In genomic region chr5:134688718-134689284, GRCm38 (mm10) we compare ENCODE assay signal across 8 mouse cellular contexts. TPM values are rescaled to one million over a fixed set of nuclear protein-coding genes. Genes with fewer than 3 reads are reported as not detected.
DNase-seq lines count a peak whose midpoint lies in the region; ATAC-seq and TF ChIP-seq lines count a peak whose summit lies in the region.

No protein-coding gene starts in this region.

- peak; percentile 20 for TF ChIP-seq RAD21 in CH12.LX (IDR thresholded peaks at IDR 0.05; ENCODE audit: low read depth, low read length)

- dilution Hi-C loops in CH12.LX (cut with MboI; ENCODE audit: extremely low pct_ligation_motif_present, extremely low pct_unique_long_range_greater_than_20kb, low sequenced_read_pairs): no loop called here

- H3K4me3 ChIP-seq in CH12.LX (replicated peaks in 1 of 3; ENCODE audit: low read depth in 2 of 3, low read length in 2 of 3, poor library complexity in 1 of 3): peak overlapping the region; percentile 27 to 48 (median 44)
- peak overlapping the region; percentile 85 for H3K4me3 ChIP-seq in forebrain, embryonic 11.5 days (ENCODE audit: low read depth, low read length)
- H3K4me3 ChIP-seq in heart, embryonic 16.5 days (ENCODE audit: low read length): peak overlapping the region; percentile 78
- peak overlapping the region; percentile 69 for H3K4me3 ChIP-seq in liver, embryonic 15.5 days (replicated peaks)
- H3K4me3 ChIP-seq in neural tube, embryonic 12.5 days: peak overlapping the region; percentile 90

- H3K27ac ChIP-seq in CH12.LX (ENCODE audit: insufficient read depth, low read depth): no peak overlapping the region
- H3K27ac ChIP-seq in forebrain, embryonic 11.5 days (ENCODE audit: low read depth, low read length): peak overlapping the region; percentile 26
- peak overlapping the region; percentile 43 for H3K27ac ChIP-seq in heart, embryonic 16.5 days (ENCODE audit: low read length)
- peak overlapping the region; percentile 81 for H3K27ac ChIP-seq in liver, embryonic 15.5 days (replicated peaks)
- peak overlapping the region; percentile 65 for H3K27ac ChIP-seq in neural tube, embryonic 12.5 days

- H3K4me2 ChIP-seq in CH12.LX (ENCODE audit: insufficient read depth, low read depth, poor library complexity, severe bottlenecking): peak overlapping the region; percentile 86
- peak overlapping the region; percentile 53 for H3K4me2 ChIP-seq in forebrain, embryonic 11.5 days (ENCODE audit: low read depth, low read length, severe bottlenecking)
- peak overlapping the region; percentile 74 for H3K4me2 ChIP-seq in heart, embryonic 16.5 days (ENCODE audit: low read depth, low read length)
- H3K4me2 ChIP-seq in liver, embryonic 15.5 days: peak overlapping the region; percentile 100
- H3K4me2 ChIP-seq in neural tube, embryonic 12.5 days (replicated peaks): peak overlapping the region; percentile 83

- DNase-seq in CH12.LX (ENCODE audit: extremely low read depth): peak; percentile 99
- peak; percentile 98 for DNase-seq in c-Kit-positive CD71-positive TER-119-negative erythroid progenitor cells, embryonic 14.5 days (ENCODE audit: low read depth)
- peak; percentile 100 for DNase-seq in forebrain, embryonic 11.5 days (ENCODE audit: low spot score)
- peak; percentile 99 for DNase-seq in kidney, postnatal 36 days
- peak; percentile 98 for DNase-seq in telencephalon, adult 2 months (ENCODE audit: low read depth, low spot score)

- no peaks in the 10 kb centered on the region for H3K9me3 ChIP-seq in CH12.LX (replicated peaks; ENCODE audit: low read length)
- H3K9me3 ChIP-seq in forebrain, embryonic 11.5 days (ENCODE audit: control insufficient read depth, low read length): no peaks in the 10 kb centered on the region
- H3K9me3 ChIP-seq in heart, embryonic 16.5 days (replicated peaks; ENCODE audit: control insufficient read depth, low read length): no peaks in the 10 kb centered on the region
- H3K9me3 ChIP-seq in liver, embryonic 15.5 days (replicated peaks): no peaks in the 10 kb centered on the region
- H3K9me3 ChIP-seq in neural tube, embryonic 12.5 days: no peaks in the 10 kb centered on the region

- H3K27me3 ChIP-seq in CH12.LX (replicated peaks): no peaks in the 10 kb centered on the region
- no peaks in the 10 kb centered on the region for H3K27me3 ChIP-seq in forebrain, embryonic 11.5 days (ENCODE audit: control insufficient read depth, insufficient read depth, low read length)
- no peaks in the 10 kb centered on the region for H3K27me3 ChIP-seq in heart, embryonic 16.5 days (ENCODE audit: control insufficient read depth, insufficient read depth, low read length)
- peaks cover 25% of the 10 kb centered on the region for H3K27me3 ChIP-seq in liver, embryonic 15.5 days
- H3K27me3 ChIP-seq in neural tube, embryonic 12.5 days (replicated peaks): no peaks in the 10 kb centered on the region

- ATAC-seq in forebrain, embryonic 11.5 days (replicated peaks; ENCODE audit: low FRiP score): peak; percentile 94
- ATAC-seq in heart, embryonic 16.5 days (replicated peaks; ENCODE audit: extremely low read depth, insufficient read depth, low FRiP score): peak; percentile 95
- ATAC-seq in liver, embryonic 15.5 days (ENCODE audit: insufficient read depth): peak; percentile 95
- peak; percentile 97 for ATAC-seq in neural tube, embryonic 12.5 days (ENCODE audit: low FRiP score, low read depth)

- peaks cover 0 to 26% of the 10 kb centered on the region in 2 experiments for H3K36me3 ChIP-seq in CH12.LX (replicated peaks in 1 of 2; ENCODE audit: control insufficient read depth in 1 of 2, insufficient read depth in 1 of 2, low read length in 1 of 2)
- H3K36me3 ChIP-seq in forebrain, embryonic 11.5 days (ENCODE audit: control insufficient read depth, insufficient read depth, low read length): no peaks in the 10 kb centered on the region
- peaks cover 3% of the 10 kb centered on the region; the same call in 1 of the 2 replicates for H3K36me3 ChIP-seq in heart, embryonic 16.5 days (ENCODE audit: control insufficient read depth, insufficient read depth)
- H3K36me3 ChIP-seq in liver, embryonic 15.5 days (replicated peaks): no peaks in the 10 kb centered on the region
- peaks cover 24% of the 10 kb centered on the region for H3K36me3 ChIP-seq in neural tube, embryonic 12.5 days

- in situ Hi-C loops in CH12.LX (cut with MboI; ENCODE audit: low pct_ligation_motif_present, low pct_unique_long_range_greater_than_20kb, low sequenced_read_pairs): loop anchor here (5.0 kb wide), 1 partner anchor 42 kb away; no protein-coding TSS in a partner anchor

- H3K79me2 ChIP-seq in CH12.LX (replicated peaks; ENCODE audit: control insufficient read depth, extremely low read depth, insufficient read depth, poor library complexity, severe bottlenecking): no peaks in the 10 kb centered on the region

- peak overlapping the region; percentile 20; the same call in 1 of the 2 replicates for H3K9ac ChIP-seq in CH12.LX (ENCODE audit: insufficient read depth, low read depth)
- H3K9ac ChIP-seq in forebrain, embryonic 11.5 days (ENCODE audit: low read length): peak overlapping the region; percentile 44; the same call in 1 of the 2 replicates
- H3K9ac ChIP-seq in heart, embryonic 16.5 days (ENCODE audit: low read length): peak overlapping the region; percentile 23
- peak overlapping the region; percentile 7; the same call in 1 of the 2 replicates for H3K9ac ChIP-seq in liver, embryonic 15.5 days
- peak overlapping the region; percentile 89 for H3K9ac ChIP-seq in neural tube, embryonic 12.5 days

- TF ChIP-seq POLR2A in CH12.LX (IDR thresholded peaks at IDR 0.05; ENCODE audit: low read depth, low read length): peak; percentile 24

- peaks cover 3 to 20% of the 10 kb centered on the region in 2 experiments; a peak in 2 of 4 replicates for H3K4me1 ChIP-seq in CH12.LX (ENCODE audit: control insufficient read depth in 1 of 2, insufficient read depth in 2 of 2)
- H3K4me1 ChIP-seq in forebrain, embryonic 11.5 days (replicated peaks; ENCODE audit: control insufficient read depth, insufficient read depth, low read length): peaks cover 2% of the 10 kb centered on the region; the same call in 1 of the 2 replicates
- peaks cover 11% of the 10 kb centered on the region for H3K4me1 ChIP-seq in heart, embryonic 16.5 days (ENCODE audit: control insufficient read depth, insufficient read depth, low read length)
- peaks cover 18% of the 10 kb centered on the region for H3K4me1 ChIP-seq in liver, embryonic 15.5 days (replicated peaks)
- peaks cover 25% of the 10 kb centered on the region for H3K4me1 ChIP-seq in neural tube, embryonic 12.5 days

- under 1% methylated on average over 38 of the region's 38 CpGs for WGBS in forebrain, embryonic 11.5 days
- under 1% methylated on average over 38 of the region's 38 CpGs for WGBS in heart, embryonic 16.5 days
- under 1% methylated on average over 38 of the region's 38 CpGs for WGBS in liver, embryonic 15.5 days (ENCODE audit: insufficient replicate concordance)
- WGBS in neural tube, embryonic 12.5 days: under 1% methylated on average over 37 of the region's 38 CpGs

- peak in 1 of 2 experiments; percentile 59; a peak in 2 of 4 replicates for TF ChIP-seq CTCF in CH12.LX (conservative IDR thresholded peaks at IDR 0.05 in 1 of 2, IDR thresholded peaks at IDR 0.05 in 1 of 2; ENCODE audit: low read depth in 2 of 2, low read length in 2 of 2)

- TF ChIP-seq EP300 in CH12.LX (IDR thresholded peaks at IDR 0.05; ENCODE audit: low read length): no peak

TF ChIP-seq in CH12.LX, 34 proteins besides CTCF, POLR2A, EP300 and RAD21 (continues in another document):
- TF ChIP-seq CHD2 (IDR thresholded peaks at IDR 0.05; ENCODE audit: low read length): no peak
- TF ChIP-seq SIN3A (IDR thresholded peaks at IDR 0.05; ENCODE audit: low read length): no peak; the same call in 1 of the 2 replicates
- TF ChIP-seq TCF12 (IDR thresholded peaks at IDR 0.05; ENCODE audit: low read depth, low read length): no peak
- peak; percentile 82 for TF ChIP-seq NRF1 (IDR thresholded peaks at IDR 0.05; ENCODE audit: low read depth, low read length)
- TF ChIP-seq BHLHE40 (IDR thresholded peaks at IDR 0.05; ENCODE audit: low read depth, low read length): 0 out of 2 replicates have a peak, but pooled peaks have one; percentile 9
- no peak for TF ChIP-seq MAFK (IDR thresholded peaks at IDR 0.05; ENCODE audit: insufficient replicate concordance, low read length)
- TF ChIP-seq ZMIZ1 (IDR thresholded peaks at IDR 0.05; ENCODE audit: low read depth, low read length): no peak
- no peak for TF ChIP-seq MAZ (IDR thresholded peaks at IDR 0.05; ENCODE audit: low read depth, low read length)
- no peak for TF ChIP-seq PAX5 (IDR thresholded peaks at IDR 0.05; ENCODE audit: low read length)
- TF ChIP-seq E2F4 (IDR thresholded peaks at IDR 0.05; ENCODE audit: insufficient replicate concordance, low read depth, low read length): no peak

RNA-seq across cellular contexts. Expression of gene Limk1, which starts 0.4 kb away (rescaled TPM):
- total RNA-seq in CH12.LX (2012; rRNA removed): 10.8 and 11.5 TPM in 2 replicates
- total RNA-seq in CH12.LX (2014; rRNA removed): 6.4 and 7.2 TPM in 2 replicates
- 24.5 and 27.7 TPM in 2 replicates for polyA plus RNA-seq in CH12.LX (2012; ENCODE audit: insufficient read length, low read depth)
- polyA plus RNA-seq in forebrain, embryonic 11.5 days (2014; fragmentation: Nextera tagmentation; extraction: Ambion mirVana): 11.2 and 11.8 TPM in 2 replicates
- 4.6 and 5.1 TPM in 2 replicates for polyA plus RNA-seq in heart, embryonic 16.5 days (2015; fragmentation: Nextera tagmentation; extraction: Ambion mirVana)
- polyA plus RNA-seq in liver, embryonic 15.5 days (2015; fragmentation: Nextera tagmentation; extraction: Ambion mirVana): 0.81 and 1.1 TPM in 2 replicates
- 18.8 and 24.3 TPM in 2 replicates for polyA plus RNA-seq in neural tube, embryonic 12.5 days (2016; fragmentation: Nextera tagmentation; extraction: Ambion mirVana)

RNA-seq across cellular contexts. Expression of gene Eif4h, which starts 49.5 kb away (rescaled TPM):
- 408 and 445 TPM in 2 replicates for total RNA-seq in CH12.LX (2012; rRNA removed)
- total RNA-seq in CH12.LX (2014; rRNA removed): 432 and 470 TPM in 2 replicates
- polyA plus RNA-seq in CH12.LX (2012; ENCODE audit: insufficient read length, low read depth): 391 and 417 TPM in 2 replicates
- polyA plus RNA-seq in forebrain, embryonic 11.5 days (2014; fragmentation: Nextera tagmentation; extraction: Ambion mirVana): 493 and 540 TPM in 2 replicates
- 347 and 358 TPM in 2 replicates for polyA plus RNA-seq in heart, embryonic 16.5 days (2015; fragmentation: Nextera tagmentation; extraction: Ambion mirVana)
- 171 and 194 TPM in 2 replicates for polyA plus RNA-seq in liver, embryonic 15.5 days (2015; fragmentation: Nextera tagmentation; extraction: Ambion mirVana)
- polyA plus RNA-seq in neural tube, embryonic 12.5 days (2016; fragmentation: Nextera tagmentation; extraction: Ambion mirVana): 421 and 426 TPM in 2 replicates

RNA-seq across cellular contexts. Expression of gene Eln, which starts 58.3 kb away (rescaled TPM):
- not detected in 2 replicates for total RNA-seq in CH12.LX (2012; rRNA removed)
- total RNA-seq in CH12.LX (2014; rRNA removed): not detected in 2 replicates
- polyA plus RNA-seq in CH12.LX (2012; ENCODE audit: insufficient read length, low read depth): not detected in 2 replicates
- 1.3 and 2.2 TPM in 2 replicates for polyA plus RNA-seq in forebrain, embryonic 11.5 days (2014; fragmentation: Nextera tagmentation; extraction: Ambion mirVana)
- 285 and 435 TPM in 2 replicates for polyA plus RNA-seq in heart, embryonic 16.5 days (2015; fragmentation: Nextera tagmentation; extraction: Ambion mirVana)
- polyA plus RNA-seq in liver, embryonic 15.5 days (2015; fragmentation: Nextera tagmentation; extraction: Ambion mirVana): 5.0 and 6.6 TPM in 2 replicates
- polyA plus RNA-seq in neural tube, embryonic 12.5 days (2016; fragmentation: Nextera tagmentation; extraction: Ambion mirVana): 6.0 and 6.6 TPM in 2 replicates

Comparison
In these comparisons a context has a peak if more than half of its experiments do, and no peak if none do; other contexts are left out.
1. H3K9ac ChIP-seq: peak in every context shown above with its lines; median percentile 89 in neural tube, embryonic 12.5 days; 44 in forebrain, embryonic 11.5 days; 23 in heart, embryonic 16.5 days; 20 in CH12.LX; 7 in liver, embryonic 15.5 days.
2. RNA of gene Eln, which starts 58.3 kb away (polyA plus RNA-seq): 285 to 435 TPM in heart, embryonic 16.5 days; 6.0 to 6.6 TPM in neural tube, embryonic 12.5 days, 5.0 to 6.6 TPM in liver, embryonic 15.5 days, 1.3 to 2.2 TPM in forebrain, embryonic 11.5 days and not detected in CH12.LX; every median in the first group is over 10 times any median in the second.
3. Peak in every context shown above with its lines, with median percentiles within 50 percentile points of each other: DNase-seq, H3K4me2 ChIP-seq, H3K4me3 ChIP-seq and ATAC-seq.